Comparison of ENCODE assay signal across 12 mouse cellular contexts in genomic region chr12:12254139-12254538, GRCm38 (mm10).
"Had no signal": no experiment of that assay in that cellular context is flagged by ENCODE, and none has a peak within 500 bp of the region (broad histone marks: within the 10 kb centered on the region; RNA-seq: fewer than 3 reads in every experiment).

No protein-coding gene starts in this region.

- DNase-seq: kidney, adult 9 months; layer of hippocampus, adult 9-11 months; layer of hippocampus, postnatal 36 days; retina, postnatal 1 day; right cerebral cortex, postnatal 4 days; spleen, adult 18-20 months; thymus, adult 18-20 months; thymus, postnatal 14 days had no signal

- H3K9ac ChIP-seq: limb, embryonic 13.5 days; liver, embryonic 14.5 days; neural tube, embryonic 13.5 days had no signal

- H3K9me3 ChIP-seq: limb, embryonic 13.5 days; neural tube, embryonic 13.5 days had no signal

- H3K4me3 ChIP-seq: limb, embryonic 13.5 days; neural tube, embryonic 13.5 days had no signal

- H3K27me3 ChIP-seq: limb, embryonic 13.5 days; neural tube, embryonic 13.5 days had no signal

- H3K4me1 ChIP-seq: limb, embryonic 13.5 days; neural tube, embryonic 13.5 days had no signal

- H3K36me3 ChIP-seq: limb, embryonic 13.5 days; neural tube, embryonic 13.5 days had no signal

- H3K4me2 ChIP-seq: limb, embryonic 13.5 days; neural tube, embryonic 13.5 days had no signal

- H3K27ac ChIP-seq: kidney, postnatal 0 days; limb, embryonic 13.5 days; liver, embryonic 14.5 days; neural tube, embryonic 13.5 days had no signal
